Mouse (Mus musculus): ENCODE measurements around the gene Gpc6.
A peak's percentile ranks its signal among the peaks of the same experiment; 100 is the strongest.

Gene Gpc6

DNA sequence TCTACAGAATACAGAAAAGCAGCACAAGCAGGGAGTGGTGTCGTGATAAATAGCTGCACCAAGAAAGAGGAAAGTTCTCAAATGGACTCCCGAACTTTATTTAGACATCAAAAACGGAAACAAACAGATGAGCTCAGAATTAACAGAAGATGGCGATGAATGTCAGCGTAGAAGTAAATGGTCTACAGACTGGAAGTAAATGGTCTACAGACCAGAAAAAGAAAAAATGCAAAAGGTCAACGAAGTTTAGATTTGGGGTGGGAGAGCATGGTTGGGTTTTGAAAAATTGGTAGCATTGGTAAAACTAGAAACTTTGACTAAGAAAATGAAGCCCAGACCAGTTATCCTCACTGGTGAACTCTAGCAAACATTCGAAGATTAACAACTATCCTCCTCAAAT, 748.4 kb downstream of the Gpc6 start:
- no peak for ATAC-seq (ENCODE audit: insufficient number of reproducible peaks, low FRiP score, low TSS enrichment)

DNA sequence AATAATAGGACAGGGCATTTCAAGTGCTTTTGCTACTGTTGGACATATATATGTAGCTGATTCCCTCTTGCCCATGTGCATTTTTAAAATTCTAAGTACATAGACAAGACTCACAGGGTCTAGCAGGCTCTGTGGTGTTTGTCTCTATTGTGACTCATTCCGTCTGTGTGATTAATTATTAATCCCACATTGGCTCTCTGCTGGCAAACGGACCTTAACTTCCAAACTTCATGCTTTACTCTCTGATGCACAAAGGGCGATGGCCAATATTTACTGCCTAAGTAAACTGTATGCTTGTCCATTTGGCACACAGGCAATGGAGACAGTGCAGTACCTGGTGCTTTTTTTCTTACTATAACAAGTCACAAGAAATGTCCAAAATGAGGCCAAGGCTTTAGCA, 749.4 kb downstream of the Gpc6 start:
- no peak for ATAC-seq (ENCODE audit: insufficient number of reproducible peaks, low FRiP score, low TSS enrichment)

DNA sequence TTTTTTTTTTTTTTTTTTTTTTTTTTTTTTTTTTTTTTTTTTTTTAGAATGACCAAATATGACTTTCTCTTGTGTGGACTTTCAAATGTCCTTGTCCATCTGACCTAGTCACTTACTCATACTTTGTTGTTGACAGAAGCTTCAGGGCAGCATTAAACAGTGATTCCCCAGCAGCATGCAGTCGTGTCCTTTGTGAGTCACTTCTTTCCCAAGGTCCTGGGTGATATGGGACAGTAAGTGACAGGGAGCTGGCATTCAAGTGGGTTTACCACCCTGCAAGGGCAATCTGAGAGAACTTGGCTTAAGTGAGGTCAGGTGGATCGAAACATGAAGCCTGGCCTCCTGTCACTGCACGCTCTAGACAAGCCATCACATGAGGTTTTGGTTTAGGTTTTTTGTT, 754.8 kb downstream of the Gpc6 start:
- ATAC-seq (ENCODE audit: insufficient number of reproducible peaks, low FRiP score, low TSS enrichment) = no peak

DNA sequence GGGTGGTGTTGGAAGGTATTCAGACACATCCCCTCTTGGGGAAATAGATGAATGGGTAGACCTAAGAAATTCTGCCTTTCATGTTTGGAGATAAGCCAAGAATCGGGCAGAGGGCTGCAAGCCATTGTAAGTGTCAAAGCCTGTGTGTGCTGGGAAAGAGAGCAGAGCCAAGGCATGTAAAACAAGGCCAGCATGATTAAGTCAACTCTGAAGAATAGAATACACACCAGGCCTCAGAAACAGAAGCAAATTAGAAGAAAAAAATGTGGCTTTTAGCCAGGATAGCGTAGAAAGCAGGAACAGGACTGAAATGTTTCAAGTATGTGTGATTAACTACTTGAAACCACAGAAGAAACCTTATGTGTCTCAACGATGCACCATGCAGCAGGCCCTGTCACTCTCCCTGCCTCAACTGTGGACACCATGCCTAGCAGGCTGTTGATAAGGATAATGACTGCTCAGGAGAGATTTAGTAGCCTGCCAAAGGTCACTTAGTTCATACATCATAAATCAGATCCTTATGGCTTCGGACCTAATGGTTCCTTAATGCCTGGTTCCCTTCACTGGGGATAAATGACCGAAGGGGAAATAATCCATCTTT, 756.3 kb downstream of the Gpc6 start:
- ATAC-seq (ENCODE audit: insufficient number of reproducible peaks, low FRiP score, low TSS enrichment) = no peak

DNA sequence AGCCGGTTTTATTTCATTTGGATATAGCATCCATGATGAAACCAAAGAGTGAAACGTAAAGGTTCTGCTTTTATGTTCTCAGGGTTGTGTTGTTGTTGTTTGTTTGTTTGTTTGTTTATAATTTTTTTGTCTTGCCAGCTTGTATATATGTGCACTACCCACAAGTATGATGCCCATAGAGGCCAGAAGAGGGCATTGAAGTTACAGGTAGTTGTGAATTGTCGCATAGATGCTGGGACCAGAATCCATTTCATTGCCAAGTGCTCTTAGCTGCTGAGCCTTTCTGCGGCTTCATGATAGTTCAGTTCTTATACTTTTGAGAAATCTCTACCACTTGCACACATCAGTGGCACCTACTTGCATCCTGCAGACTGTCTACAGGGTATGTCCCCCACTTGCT, 758.0 kb downstream of the Gpc6 start:
- ATAC-seq (ENCODE audit: insufficient number of reproducible peaks, low FRiP score, low TSS enrichment) = no peak

DNA sequence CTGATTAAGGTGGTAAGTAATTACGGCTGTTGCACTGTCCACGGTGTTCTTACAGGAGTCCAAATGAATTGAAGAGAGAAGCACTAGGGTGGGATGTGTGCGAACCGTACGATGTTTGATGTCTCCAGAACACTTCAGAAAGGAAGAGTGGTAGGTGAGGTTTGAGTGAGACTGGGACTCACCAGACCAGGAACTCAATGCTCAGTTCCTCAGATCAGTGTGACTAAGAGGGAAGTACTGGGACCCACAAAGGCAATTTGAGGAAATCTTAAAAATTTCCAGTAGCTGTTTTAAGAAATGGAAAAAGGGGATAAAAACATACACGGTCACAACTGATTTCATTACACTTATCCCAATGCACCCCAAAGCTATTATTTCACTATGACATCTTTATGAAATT, 764.7 kb downstream of the Gpc6 start:
- no peak for ATAC-seq (ENCODE audit: insufficient number of reproducible peaks, low FRiP score, low TSS enrichment)

DNA sequence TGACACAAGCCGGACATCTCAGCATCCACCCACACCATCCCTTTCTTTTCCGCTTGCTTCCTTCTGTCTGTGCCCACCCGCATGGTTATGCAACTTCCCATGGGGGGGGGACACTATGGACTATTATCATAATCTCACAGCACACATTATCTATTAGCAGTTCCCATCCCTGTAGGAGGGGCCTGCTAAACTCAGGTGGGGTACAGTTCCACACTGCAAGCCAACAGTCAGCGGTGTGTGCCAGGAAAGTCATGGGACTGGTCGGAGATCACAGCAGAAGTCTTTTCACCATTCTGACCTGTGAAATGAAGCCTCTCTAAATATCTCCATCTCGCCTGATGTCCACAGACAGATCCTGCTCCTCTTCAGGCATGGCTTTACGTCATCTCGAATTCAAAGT, 770.5 kb downstream of the Gpc6 start:
- no peak for ATAC-seq (ENCODE audit: insufficient number of reproducible peaks, low FRiP score, low TSS enrichment)

DNA sequence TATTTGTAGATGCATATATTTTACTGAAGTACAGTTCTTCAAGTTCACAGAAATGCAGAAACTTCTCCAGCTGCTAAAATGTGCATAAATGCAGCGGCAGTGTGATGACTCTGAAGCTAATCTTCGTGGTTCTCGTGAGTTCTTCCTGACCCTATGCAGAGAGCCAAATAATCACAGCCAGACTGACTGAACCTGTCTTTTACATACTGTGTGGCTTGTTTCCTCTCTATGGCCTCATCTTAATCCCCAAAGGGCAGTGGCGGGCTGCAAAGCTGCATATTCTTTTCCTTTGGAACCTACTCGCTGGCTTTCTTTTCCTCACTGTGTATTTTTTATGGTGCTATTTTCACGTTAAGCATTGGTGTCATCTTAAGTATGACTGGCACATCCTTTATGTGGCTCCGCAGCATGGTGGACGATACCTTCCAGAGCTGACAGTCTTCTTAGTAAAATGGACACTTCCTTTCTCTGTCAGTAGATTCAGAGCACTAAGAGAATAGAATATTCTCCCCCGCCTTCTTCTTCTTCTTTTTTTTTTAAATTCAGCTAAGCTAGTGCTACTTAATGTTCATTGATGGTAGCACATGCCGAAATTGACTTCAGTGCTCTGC, 775.7 kb downstream of the Gpc6 start:
- no peak for ATAC-seq (ENCODE audit: insufficient number of reproducible peaks, low FRiP score, low TSS enrichment)

DNA sequence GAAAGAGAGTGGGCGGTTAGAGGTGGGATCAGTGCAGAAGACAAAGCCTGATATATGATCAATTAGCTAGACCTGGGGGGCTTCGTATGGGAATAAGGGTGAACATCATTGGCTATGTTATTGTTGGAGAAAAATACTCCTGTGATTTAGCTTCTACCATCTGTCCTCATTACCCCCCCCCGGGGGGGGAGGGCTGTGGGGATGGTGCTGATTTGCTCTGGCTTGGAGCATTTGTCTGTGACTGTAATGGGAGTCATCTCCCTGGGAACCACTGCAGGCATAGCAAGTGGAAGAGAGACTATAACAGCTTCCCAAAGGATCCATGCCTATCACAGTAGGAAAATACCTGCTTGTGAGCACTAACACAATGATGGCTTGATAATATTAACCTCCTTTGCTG, 783.7 kb downstream of the Gpc6 start:
- ATAC-seq (ENCODE audit: insufficient number of reproducible peaks, low FRiP score, low TSS enrichment) = no peak

DNA sequence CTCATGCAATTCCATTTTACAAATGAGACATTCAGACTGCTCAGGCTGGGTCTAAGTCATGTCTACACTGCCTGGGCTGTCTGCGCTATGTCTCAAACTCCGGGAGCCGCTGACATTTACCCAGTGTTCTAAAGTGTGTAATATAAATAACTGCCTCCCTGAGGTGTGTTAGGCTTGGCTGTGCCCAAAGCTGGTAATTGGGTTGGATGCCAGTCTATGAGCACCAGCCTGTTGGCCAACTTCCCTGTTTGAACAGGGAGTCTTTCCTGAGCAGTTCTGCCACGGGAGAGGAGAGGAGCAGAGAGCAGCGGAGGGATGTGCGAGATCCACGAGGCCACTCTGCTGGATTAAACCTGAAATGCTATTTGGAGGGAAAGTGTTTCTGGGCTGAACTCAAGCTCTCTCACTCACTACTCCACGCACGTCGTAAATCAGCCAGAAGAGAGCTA, 785.4 kb downstream of the Gpc6 start:
- peak; percentile 65; the same call in 1 of the 2 replicates for ATAC-seq (ENCODE audit: insufficient number of reproducible peaks, low FRiP score, low TSS enrichment)

DNA sequence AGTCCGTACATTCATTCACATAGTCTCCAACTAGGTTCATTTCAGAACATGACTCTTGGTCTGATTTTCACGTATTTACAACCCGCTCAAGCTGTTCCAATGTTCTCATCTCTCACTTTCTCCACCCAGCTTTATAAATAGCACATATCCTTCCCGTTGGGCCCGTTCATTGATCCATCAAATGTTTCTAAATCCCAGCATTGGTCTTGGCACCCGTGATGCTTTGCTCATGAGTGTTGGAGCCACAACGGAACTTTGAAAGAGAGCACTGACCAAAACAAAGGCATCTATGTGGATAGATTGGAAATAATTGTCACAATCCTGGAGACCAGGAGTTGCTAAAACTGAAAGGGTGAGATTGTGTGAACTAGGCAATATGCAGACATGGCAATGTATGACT, 787.2 kb downstream of the Gpc6 start:
- ATAC-seq (ENCODE audit: insufficient number of reproducible peaks, low FRiP score, low TSS enrichment) = no peak

DNA sequence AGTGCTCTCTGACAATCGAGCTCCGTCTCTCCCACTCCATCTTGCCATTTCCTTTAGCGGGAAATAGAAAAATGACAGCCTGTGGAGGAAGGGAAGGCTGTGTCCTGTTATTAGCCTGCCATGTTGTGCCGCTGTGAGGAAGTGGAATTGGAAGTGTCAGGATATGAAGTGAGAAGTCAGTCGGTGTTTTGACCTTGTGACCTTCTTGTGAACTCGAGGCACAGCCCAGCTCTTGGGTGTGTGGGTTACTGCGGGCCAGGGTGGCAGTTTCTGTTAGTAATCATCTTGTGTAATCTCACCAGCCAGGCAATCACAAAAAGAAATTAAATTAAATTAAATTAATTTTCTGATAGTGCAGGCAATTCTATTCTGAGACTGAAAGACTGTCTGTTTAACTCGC, 789.0 kb downstream of the Gpc6 start:
- no peak for ATAC-seq (ENCODE audit: insufficient number of reproducible peaks, low FRiP score, low TSS enrichment)

DNA sequence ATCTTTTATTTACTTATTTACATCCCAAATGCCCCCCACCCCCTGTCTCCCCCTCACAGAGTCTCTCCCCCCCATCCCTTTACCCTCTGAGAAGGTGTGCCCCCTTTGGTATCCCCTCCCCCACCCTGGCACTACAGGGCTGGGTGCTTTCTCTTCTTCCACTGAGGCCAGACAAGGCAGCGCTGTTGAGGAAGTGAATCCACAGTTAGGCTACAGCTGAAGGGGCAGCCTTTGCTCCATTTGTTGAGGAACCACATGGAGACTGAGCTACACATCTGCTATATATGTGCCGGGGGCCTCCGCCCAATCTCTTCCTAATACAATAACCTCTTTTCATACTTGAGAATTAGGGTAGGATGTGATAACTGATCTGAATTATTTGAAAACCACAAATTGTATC, 791.2 kb downstream of the Gpc6 start:
- ATAC-seq (ENCODE audit: insufficient number of reproducible peaks, low FRiP score, low TSS enrichment) = no peak

DNA sequence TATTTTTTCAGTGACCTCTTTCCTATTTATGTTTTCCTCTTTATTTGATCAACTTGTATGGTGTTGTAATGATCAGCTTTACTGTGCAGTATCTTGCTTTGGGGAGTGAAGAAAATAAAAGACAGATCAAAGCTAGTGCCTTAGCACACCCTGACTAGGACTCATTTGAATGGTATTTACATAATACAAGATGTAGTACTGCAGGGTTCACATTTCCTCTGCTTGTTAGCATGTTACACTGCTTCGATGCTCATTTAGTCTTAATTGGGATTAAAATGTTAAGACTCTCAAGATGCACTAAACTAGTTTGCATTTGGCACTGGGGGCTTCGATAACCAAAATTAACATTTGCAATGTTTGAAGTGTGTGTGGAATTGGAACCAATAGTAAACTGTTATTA, 803.6 kb downstream of the Gpc6 start:
- ATAC-seq (ENCODE audit: insufficient number of reproducible peaks, low FRiP score, low TSS enrichment) = no peak

DNA sequence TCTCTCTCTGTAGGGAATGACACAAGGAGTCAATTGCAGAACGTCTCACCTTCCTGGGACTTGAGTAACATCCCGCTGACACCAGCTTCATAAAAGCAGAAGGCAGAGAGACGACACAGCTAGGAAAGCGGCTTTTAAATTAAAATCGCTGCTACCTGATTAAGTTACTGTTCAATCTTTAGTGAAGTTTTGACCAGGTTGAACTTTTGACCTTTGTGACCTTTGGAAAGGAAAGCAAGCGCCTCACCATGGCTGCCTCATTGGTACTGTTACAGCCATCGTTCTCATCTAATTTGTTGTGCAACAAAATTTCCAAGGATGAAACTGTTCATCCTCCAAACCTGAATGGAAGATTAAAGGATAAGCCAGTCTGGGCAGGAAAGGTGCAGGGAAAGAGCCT, 830.1 kb downstream of the Gpc6 start:
- ATAC-seq (ENCODE audit: insufficient number of reproducible peaks, low FRiP score, low TSS enrichment) = no peak

DNA sequence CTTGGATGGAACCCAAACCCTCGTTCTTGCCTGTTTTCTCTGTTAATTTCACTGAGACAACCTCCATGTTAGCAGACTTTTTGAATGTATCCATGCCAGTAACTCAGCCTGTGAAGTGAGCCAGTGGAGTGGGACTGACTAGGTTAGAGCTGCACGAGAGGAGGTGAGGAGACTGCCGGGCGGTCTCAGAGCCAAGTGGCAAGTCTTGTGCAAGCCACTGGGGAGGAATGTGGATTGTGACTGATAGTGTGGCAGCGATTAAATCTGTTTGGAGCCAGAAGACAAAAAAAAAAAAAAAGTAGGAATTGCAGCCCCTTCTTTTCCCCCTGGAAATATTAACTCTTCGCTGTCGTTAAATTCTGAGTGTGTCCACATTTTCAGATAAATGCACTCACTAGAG, 831.4 kb downstream of the Gpc6 start:
- ATAC-seq (ENCODE audit: insufficient number of reproducible peaks, low FRiP score, low TSS enrichment) = no peak

DNA sequence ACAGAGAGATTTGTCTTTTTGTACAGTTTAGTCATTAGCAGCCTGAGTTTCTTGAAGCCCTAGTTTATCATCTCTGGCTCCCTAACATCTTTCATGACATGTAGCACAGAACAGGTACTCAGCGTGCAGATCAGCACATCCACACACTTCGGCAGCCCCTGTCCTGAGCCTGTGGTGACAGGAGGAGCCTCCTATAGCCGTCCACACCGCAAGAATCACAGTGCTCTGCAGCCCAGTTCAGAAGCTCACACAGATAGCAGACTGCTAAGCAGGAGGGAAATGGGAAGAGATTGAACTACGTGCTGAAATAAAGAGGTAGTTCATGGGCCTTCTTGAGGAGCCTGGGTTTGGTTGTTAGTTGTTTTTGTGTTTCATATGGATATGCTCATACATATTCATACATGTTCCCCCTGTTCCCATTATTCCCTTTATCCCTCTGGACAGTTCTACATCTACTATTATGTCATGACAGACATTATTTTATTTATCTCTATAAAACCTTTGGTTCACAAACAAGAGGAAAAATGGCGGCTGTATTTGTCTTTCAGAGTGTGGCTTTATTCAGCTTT, 832.8 kb downstream of the Gpc6 start:
- ATAC-seq (ENCODE audit: insufficient number of reproducible peaks, low FRiP score, low TSS enrichment) = no peak

DNA sequence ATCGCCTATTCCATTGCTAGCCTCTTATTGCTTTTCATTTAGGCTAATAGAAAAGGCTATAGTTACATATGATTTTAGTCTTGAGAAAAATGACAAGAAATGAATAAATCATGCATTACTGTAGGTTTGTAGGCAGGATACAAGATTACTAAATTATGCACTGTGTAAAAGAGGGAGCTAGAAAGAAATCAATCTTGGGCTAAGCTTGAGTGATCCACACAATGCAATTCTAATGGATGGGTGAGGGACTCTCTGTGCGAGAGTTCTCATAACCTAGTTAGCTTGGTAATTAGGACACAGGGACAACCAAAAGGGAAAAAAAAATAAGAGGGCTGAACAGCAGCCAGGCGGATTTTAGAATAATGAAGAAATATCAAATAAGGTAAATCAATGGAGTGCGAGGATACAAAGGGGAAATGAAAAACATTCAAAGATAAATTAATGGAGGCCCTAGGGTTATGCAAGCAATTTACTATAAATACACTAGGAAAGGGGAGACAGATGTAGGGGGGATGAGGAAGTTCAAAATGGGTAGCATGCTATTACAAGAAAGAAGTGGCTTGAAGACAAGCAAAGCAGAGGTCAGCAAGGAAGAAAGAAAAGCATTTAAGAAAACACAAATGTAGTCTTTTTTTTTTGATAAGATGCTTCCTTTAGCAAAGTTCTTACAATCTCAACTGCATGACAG, 835.9 kb downstream of the Gpc6 start:
- no peak for ATAC-seq (ENCODE audit: insufficient number of reproducible peaks, low FRiP score, low TSS enrichment)

DNA sequence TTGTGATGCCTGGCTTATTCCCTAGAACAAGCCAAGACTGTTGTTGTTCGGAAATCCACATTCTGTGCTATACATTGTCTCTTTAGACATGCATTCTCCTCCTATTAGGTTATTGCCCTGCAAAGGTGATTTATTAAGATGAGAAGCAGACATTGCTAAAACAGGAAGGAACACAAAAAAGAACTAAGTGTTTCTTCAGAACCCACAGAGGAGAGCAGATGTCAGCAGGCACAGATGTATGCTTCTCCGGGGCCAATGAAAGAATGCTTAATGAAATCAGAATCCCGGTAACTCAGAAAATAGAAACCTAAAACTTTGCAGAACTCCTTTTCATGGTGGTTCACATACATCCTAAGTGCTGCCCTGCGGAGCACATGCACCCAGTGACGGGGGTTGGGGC, 837.8 kb downstream of the Gpc6 start:
- ATAC-seq (ENCODE audit: insufficient number of reproducible peaks, low FRiP score, low TSS enrichment) = no peak

DNA sequence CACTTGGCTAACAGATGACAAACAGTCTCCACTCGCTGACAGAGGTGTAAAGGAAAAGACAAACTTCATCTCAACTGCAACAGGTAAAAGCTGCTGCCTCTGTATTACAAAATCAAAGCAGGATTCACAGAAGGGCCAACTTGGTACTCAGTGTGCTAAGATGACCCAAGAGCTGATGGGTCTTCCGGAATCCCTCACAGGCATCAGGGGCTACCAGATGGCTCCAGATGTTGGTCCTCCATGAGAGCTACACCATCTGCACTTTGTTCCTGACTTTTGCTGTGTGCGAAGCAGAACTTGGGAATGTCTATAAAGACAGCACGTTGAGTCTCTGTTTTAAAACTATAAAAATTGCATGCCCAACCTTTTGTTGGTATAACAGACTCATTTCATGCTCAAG, 842.7 kb downstream of the Gpc6 start:
- no peak for ATAC-seq (ENCODE audit: insufficient number of reproducible peaks, low FRiP score, low TSS enrichment)

DNA sequence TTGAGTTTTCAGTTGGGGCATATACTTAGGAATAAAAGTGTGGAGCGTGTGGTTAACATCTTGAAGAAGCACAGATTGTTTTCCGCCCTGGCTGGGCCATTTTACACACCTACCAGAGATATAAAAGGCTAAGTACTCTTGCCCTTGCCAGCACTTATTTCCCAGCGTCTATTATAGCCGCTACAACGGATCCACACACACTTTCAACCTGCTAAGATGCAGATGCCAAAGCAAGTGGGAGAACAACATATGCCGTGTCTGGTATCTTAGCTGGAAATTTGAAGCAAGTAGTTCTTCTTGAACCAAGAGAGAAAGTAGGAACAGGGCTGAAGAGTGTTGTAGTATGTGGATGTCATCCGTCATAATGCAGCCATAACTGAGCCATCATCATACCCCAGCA, 843.6 kb downstream of the Gpc6 start:
- ATAC-seq (ENCODE audit: insufficient number of reproducible peaks, low FRiP score, low TSS enrichment) = no peak

DNA sequence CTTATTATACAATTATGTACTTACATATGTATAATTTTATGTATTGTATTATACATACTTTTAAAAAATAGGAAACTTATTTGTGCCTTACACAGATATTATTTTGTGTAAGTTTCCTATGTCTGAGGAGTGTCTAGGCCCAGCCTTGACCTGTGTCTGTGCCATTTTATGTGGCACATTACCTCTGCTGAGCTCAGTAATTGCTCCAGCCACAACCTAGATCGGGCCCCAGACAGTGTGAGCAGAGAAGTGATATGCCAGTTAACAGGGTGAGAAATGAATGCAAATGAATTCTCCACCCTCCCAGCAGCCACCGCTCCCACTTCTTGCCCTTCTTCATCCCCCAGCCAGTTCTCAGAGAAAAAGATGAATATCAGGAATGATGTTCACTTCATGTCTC, 848.3 kb downstream of the Gpc6 start:
- ATAC-seq (ENCODE audit: insufficient number of reproducible peaks, low FRiP score, low TSS enrichment) = 0 out of 2 replicates have a peak, but pooled peaks have one; percentile 11

All from cerebellum, adult (tissue).